Mouse (Mus musculus): ENCODE measurements at regions not wholly inside any gene's neighbourhood (a gene's known extent, or its start where the extent isn't known, plus 50 kb on each side); places are given as distances from the start of the nearest gene placed in this dataset.

GRCm38 (mm10) chr10:66913627-66914026 is 182.3 kb upstream of the Jmjd1c start:
- no peak for TF ChIP-seq CTCF (IDR thresholded peaks at IDR 0.05; ENCODE audit: insufficient read depth, low read depth, low read length)
- no peak for TF ChIP-seq POLR2A (IDR thresholded peaks at IDR 0.05; ENCODE audit: insufficient read depth, low read depth, low read length)
